Mouse (Mus musculus): ENCODE measurements around the gene Mill1. TPM values are rescaled to one million over a fixed set of nuclear protein-coding genes. Genes with fewer than 3 reads are reported as not detected.

The Mill1 gene
- polyA plus RNA-seq, 1 experiment from 2014 or later: not detected

DNA sequence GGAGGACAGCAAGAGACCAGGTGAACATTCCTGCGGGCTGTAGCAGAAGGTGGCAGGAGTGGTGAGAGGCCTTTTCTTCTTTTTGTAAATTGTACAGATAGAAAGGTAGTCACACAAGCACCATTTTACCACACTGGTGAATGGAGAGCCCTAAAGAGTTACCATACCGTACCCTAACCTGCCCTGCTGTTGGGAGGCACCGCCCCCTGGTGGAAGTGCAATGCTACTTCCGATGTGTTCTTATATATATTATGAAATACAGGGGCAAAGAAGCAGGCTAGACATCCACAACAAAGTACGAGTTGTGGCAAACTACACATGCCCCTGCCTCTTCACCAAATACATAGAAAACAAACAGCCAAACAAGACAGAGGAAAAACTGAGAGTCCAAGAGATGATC lies 19.9 kb downstream of the Mill1 start:
- H3K9ac ChIP-seq (replicated peaks; ENCODE audit: low read depth): no peak overlapping the region
- H3K36me3 ChIP-seq (ENCODE audit: insufficient read depth, low read length): no peaks in the 10 kb centered on the region
- ATAC-seq: no peak
- no peak overlapping the region for H3K27ac ChIP-seq (ENCODE audit: low read length)
- DNase-seq (ENCODE audit: low spot score): no peak
- WGBS: 59% methylated on average over 5 of the region's 5 CpGs
- TF ChIP-seq EP300 (IDR thresholded peaks at IDR 0.05) (no peak), CTCF (IDR thresholded peaks at IDR 0.05) (no peak)
- no peak overlapping the region for H3K4me3 ChIP-seq (ENCODE audit: low read depth, low read length)
- H3K4me1 ChIP-seq (ENCODE audit: insufficient read depth, low read depth, low read length): no peaks in the 10 kb centered on the region
- no peak overlapping the region for H3K4me2 ChIP-seq (replicated peaks; ENCODE audit: low read depth, low read length)
- H3K9me3 ChIP-seq (ENCODE audit: low read length): peaks cover 6% of the 10 kb centered on the region; the same call in 1 of the 2 replicates
- no peaks in the 10 kb centered on the region for H3K27me3 ChIP-seq (replicated peaks; ENCODE audit: insufficient read depth, low read length)

Other genes starting within 250 kb of the Mill1 start
- not detected in 2 replicates for gene Ceacam13, start 235.5 kb upstream of the Mill1 start, polyA plus RNA-seq (2015; fragmentation: Nextera tagmentation; extraction: Ambion mirVana)
- gene Ceacam12, start 179.4 kb upstream of the Mill1 start, polyA plus RNA-seq (2015; fragmentation: Nextera tagmentation; extraction: Ambion mirVana): not detected in 2 replicates
- not detected in 2 replicates for gene Igfl3, start 68.9 kb upstream of the Mill1 start, polyA plus RNA-seq (2015; fragmentation: Nextera tagmentation; extraction: Ambion mirVana)
- gene Psg18, start 109.7 kb downstream of the Mill1 start, polyA plus RNA-seq (2015; fragmentation: Nextera tagmentation; extraction: Ambion mirVana): not detected in 2 replicates
- gene Psg28, start 186.7 kb downstream of the Mill1 start, polyA plus RNA-seq (2015; fragmentation: Nextera tagmentation; extraction: Ambion mirVana): not detected in 2 replicates
- not detected in 2 replicates for gene Psg26, start 238.8 kb downstream of the Mill1 start, polyA plus RNA-seq (2015; fragmentation: Nextera tagmentation; extraction: Ambion mirVana)

All from lung, postnatal 0 days (tissue).